Mouse (Mus musculus): Measurements from ENCODE around the gene Map3k14. TPM values are rescaled to one million over a fixed set of nuclear protein-coding genes. Genes with fewer than 3 reads are reported as not detected.

The Map3k14 gene
- total and polyA plus RNA-seq, 2 experiments from 2014 or later: 1.5 to 6.7 TPM

DNA sequence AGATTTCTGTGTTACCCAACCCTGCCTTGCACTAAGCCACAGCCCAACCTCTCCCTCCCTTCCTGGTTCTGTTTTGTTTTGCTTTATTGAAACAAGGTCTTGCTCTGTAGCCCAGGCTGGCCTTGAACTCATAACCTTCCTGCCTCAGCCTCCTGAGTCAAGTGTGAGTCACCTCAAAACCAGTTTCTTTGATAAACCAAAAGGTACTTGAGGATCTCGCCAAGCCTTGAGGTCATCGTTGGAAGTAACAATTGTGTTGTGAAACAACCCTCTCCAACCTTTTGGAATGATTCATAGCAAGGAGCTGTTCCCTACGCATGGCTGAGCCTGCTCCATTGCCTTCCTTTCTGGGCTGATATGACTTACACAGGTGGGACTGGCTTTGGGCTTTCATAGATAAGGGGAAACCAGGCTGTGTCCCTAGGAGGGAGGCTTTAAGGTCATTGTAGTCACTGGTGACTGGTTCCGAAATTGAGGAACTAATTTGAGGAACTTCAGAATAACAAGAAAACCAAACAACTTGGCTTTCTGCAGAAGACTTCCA lies 9.3 kb downstream of the Map3k14 start:
- ATAC-seq: no peak

DNA sequence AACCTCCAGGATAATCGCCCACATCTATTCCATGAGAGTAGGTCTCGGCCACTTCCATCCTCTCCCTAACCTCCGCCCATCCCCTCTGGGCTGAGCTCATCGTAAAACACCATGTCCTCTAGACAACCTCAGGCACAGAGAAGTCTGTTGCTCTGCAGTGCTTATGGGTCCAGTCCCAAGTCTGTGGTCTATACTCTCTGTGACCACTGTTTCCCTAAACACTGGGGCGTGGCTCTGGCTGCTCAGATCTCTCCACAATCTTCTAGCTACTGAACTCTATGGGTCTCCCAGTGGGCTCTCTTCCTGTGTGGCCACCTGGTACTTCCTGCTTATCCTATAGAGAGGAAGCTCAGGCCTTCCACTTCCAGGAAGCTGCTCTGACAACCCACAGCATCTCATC lies 13.7 kb downstream of the Map3k14 start:
- no peaks in the 10 kb centered on the region for H3K9me3 ChIP-seq (ENCODE audit: low read length)
- H3K4me1 ChIP-seq (ENCODE audit: insufficient read depth, low read length): peaks cover 3% of the 10 kb centered on the region
- TF ChIP-seq CTCF (IDR thresholded peaks at IDR 0.05; ENCODE audit: low read depth): no peak
- no peak overlapping the region for H3K9ac ChIP-seq (replicated peaks; ENCODE audit: low read length)
- H3K4me3 ChIP-seq (ENCODE audit: low read length): no peak overlapping the region
- WGBS: 89% methylated on average over 5 of the region's 5 CpGs
- no peak for DNase-seq (ENCODE audit: low spot score)
- no peaks in the 10 kb centered on the region for H3K36me3 ChIP-seq (ENCODE audit: insufficient read depth, low read length)
- H3K27ac ChIP-seq: no peak overlapping the region
- no peak for ATAC-seq
- H3K27me3 ChIP-seq (ENCODE audit: insufficient read depth, low read length): no peaks in the 10 kb centered on the region
- no peak overlapping the region for H3K4me2 ChIP-seq (ENCODE audit: low read depth, low read length)

More for the DNA sequence above, 9.3 kb downstream of the Map3k14 start:
- no peaks in the 10 kb centered on the region for H3K9me3 ChIP-seq (ENCODE audit: low read length)
- 95% methylated on average over 4 of the region's 4 CpGs for WGBS
- no peak overlapping the region for H3K4me3 ChIP-seq (ENCODE audit: low read length)
- no peaks in the 10 kb centered on the region for H3K36me3 ChIP-seq (ENCODE audit: insufficient read depth, low read length)
- no peak overlapping the region for H3K9ac ChIP-seq (replicated peaks; ENCODE audit: low read length)
- TF ChIP-seq CTCF (IDR thresholded peaks at IDR 0.05; ENCODE audit: low read depth): no peak
- no peak overlapping the region for H3K27ac ChIP-seq
- no peak for DNase-seq (ENCODE audit: low spot score)
- no peak overlapping the region for H3K4me2 ChIP-seq (ENCODE audit: low read depth, low read length)
- H3K4me1 ChIP-seq (ENCODE audit: insufficient read depth, low read length): peaks cover 12% of the 10 kb centered on the region
- H3K27me3 ChIP-seq (ENCODE audit: insufficient read depth, low read length): no peaks in the 10 kb centered on the region

DNA sequence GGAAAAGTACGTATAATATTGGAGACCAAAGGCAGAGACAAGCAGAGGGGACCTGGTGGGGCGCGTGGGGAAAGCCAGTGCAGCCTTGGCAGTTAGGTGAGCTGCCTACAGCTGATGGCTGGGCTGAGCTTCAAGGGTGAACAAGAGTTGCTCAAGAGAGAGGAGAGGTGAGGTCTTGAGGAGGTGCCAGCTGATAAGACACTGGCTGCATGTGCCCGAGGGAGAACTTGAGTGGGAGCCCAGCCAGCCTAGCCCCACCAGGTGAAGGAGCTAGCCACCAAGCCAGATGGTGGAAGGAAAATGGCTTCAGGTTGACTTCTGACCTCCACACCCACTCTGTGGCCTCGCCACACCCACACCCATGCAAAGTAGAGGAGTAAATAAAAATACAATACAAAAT lies 14.9 kb downstream of the Map3k14 start:
- peaks cover 16% of the 10 kb centered on the region for H3K4me1 ChIP-seq (ENCODE audit: insufficient read depth, low read length)
- TF ChIP-seq CTCF (IDR thresholded peaks at IDR 0.05; ENCODE audit: low read depth): no peak
- H3K9me3 ChIP-seq (ENCODE audit: low read length): no peaks in the 10 kb centered on the region
- no peak overlapping the region for H3K9ac ChIP-seq (replicated peaks; ENCODE audit: low read length)
- no peak for ATAC-seq
- no peak overlapping the region for H3K4me2 ChIP-seq (ENCODE audit: low read depth, low read length)
- H3K4me3 ChIP-seq (ENCODE audit: low read length): no peak overlapping the region
- no peaks in the 10 kb centered on the region for H3K27me3 ChIP-seq (ENCODE audit: insufficient read depth, low read length)
- H3K36me3 ChIP-seq (ENCODE audit: insufficient read depth, low read length): no peaks in the 10 kb centered on the region
- WGBS: 95% methylated on average over 5 of the region's 5 CpGs
- no peak overlapping the region for H3K27ac ChIP-seq
- no peak for DNase-seq (ENCODE audit: low spot score)

DNA sequence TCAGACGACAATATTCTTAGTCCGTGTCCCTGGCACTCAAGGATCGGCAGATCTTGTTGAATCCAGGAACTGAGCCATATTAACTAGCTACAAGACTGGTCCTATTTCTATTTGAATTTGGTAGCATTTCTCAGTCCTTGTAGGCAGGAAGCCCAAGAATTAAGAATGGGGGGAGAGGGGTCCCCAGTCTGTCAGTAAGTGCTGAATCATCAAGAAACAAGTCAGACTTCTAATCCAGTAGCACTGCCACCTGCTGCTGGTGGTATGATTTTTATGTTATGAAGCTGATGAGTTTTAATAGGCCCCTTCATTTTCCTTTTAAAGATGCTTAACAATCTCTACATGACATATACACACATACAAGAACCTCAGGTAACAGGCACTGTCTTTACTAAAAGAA lies 16.9 kb downstream of the Map3k14 start:
- ATAC-seq: no peak
- H3K27me3 ChIP-seq (ENCODE audit: insufficient read depth, low read length): no peaks in the 10 kb centered on the region
- no peak overlapping the region for H3K9ac ChIP-seq (replicated peaks; ENCODE audit: low read length)
- H3K36me3 ChIP-seq (ENCODE audit: insufficient read depth, low read length): no peaks in the 10 kb centered on the region
- no peak overlapping the region for H3K4me3 ChIP-seq (ENCODE audit: low read length)
- H3K4me1 ChIP-seq (ENCODE audit: insufficient read depth, low read length): peaks cover 32% of the 10 kb centered on the region
- no peak for TF ChIP-seq CTCF (IDR thresholded peaks at IDR 0.05; ENCODE audit: low read depth)
- no peak for DNase-seq (ENCODE audit: low spot score)
- H3K9me3 ChIP-seq (ENCODE audit: low read length): no peaks in the 10 kb centered on the region
- 89% methylated on average over 3 of the region's 3 CpGs for WGBS
- H3K27ac ChIP-seq: no peak overlapping the region
- no peak overlapping the region for H3K4me2 ChIP-seq (ENCODE audit: low read depth, low read length)

DNA sequence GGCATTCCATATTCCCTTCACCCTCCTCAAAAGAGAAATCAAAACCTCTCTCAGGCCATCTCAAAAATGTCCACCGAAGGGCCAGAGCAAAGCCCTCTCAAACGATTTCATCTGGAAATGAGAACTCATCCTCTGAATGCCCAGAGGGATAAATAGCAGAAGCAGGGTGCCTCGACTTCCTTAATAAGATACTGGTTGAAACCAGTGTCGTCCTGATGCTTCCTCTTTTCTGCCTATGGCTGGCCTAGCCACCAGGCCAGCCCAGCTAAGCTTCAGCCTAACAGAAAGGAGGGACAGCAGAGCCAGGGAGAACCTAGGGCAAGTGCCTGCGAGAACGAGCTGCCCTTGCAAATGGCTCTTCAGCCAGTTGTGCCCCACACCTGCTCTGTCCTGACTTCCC lies 17.8 kb downstream of the Map3k14 start:
- ATAC-seq (no peak), DNase-seq (ENCODE audit: low spot score) (no peak)
- WGBS: 65% methylated on average over 6 of the region's 6 CpGs
- Histone ChIP-seq H3K4me3 (ENCODE audit: low read length) (no peak overlapping the region), H3K4me2 (ENCODE audit: low read depth, low read length) (no peak overlapping the region), H3K36me3 (ENCODE audit: insufficient read depth, low read length) (no peaks in the 10 kb centered on the region), H3K27me3 (ENCODE audit: insufficient read depth, low read length) (no peaks in the 10 kb centered on the region), H3K9me3 (ENCODE audit: low read length) (no peaks in the 10 kb centered on the region), H3K27ac (no peak overlapping the region), H3K4me1 (ENCODE audit: insufficient read depth, low read length) (peaks cover 32% of the 10 kb centered on the region), H3K9ac (replicated peaks; ENCODE audit: low read length) (no peak overlapping the region)
- no peak for TF ChIP-seq CTCF (IDR thresholded peaks at IDR 0.05; ENCODE audit: low read depth)

DNA sequence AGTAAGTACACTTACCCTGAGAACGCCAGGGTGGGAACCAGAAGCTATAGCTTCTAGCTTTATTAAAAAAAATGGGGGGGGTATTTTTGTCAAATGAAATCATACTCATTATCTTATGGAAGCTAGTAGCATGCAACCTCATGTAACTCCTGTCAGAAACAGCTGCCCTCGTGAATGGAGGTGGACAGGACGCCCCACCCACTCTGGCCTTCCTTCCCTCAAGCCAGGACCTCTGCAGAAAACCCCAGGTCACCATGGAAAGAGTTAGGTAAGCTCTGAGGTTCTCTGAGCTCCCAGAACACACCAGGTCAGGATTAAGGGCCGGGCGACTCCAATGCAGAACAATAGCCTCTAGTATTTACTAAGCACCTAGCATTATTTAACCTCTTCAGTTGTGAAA lies 18.4 kb downstream of the Map3k14 start:
- no peak for ATAC-seq
- Histone ChIP-seq H3K4me2 (ENCODE audit: low read depth, low read length) (no peak overlapping the region), H3K27me3 (ENCODE audit: insufficient read depth, low read length) (no peaks in the 10 kb centered on the region), H3K36me3 (ENCODE audit: insufficient read depth, low read length) (no peaks in the 10 kb centered on the region), H3K9ac (replicated peaks; ENCODE audit: low read length) (no peak overlapping the region), H3K4me1 (ENCODE audit: insufficient read depth, low read length) (peaks cover 32% of the 10 kb centered on the region), H3K4me3 (ENCODE audit: low read length) (no peak overlapping the region), H3K27ac (no peak overlapping the region), H3K9me3 (ENCODE audit: low read length) (no peaks in the 10 kb centered on the region)
- TF ChIP-seq CTCF (IDR thresholded peaks at IDR 0.05; ENCODE audit: low read depth): no peak
- DNase-seq (ENCODE audit: low spot score): no peak
- 74% methylated on average over 5 of the region's 5 CpGs for WGBS

DNA sequence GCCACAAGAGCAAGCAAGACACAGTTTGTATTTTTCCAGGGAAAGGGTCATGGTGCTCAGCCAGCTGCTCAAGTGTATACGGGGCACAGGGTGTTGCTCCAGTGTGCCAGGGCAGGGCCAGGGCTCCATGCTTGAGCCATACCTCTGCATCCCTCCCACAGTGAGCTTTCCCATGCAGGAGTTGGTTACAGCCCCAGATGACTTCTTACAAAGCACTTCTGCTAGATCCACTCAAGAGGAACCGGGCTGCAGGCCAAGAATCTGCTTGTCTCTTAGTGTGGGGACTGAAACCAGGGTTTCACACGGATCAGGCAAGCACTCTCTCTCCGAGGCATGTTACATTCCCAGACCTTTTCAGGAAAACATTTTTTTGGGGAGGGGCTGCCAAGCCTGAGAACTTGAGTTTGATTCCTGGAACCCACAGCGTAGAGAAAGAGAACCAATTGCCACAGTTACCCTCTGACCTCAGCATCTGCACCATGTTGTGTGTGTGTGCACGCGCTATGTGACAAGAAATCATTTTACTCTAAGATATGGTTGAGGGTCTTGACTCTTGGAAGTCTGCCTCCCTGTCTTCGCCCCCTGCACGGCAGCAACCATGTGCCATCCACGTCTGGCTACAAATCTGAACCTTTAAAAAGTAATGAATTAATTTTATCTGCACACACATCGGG lies 19.6 kb downstream of the Map3k14 start:
- TF ChIP-seq CTCF (IDR thresholded peaks at IDR 0.05; ENCODE audit: low read depth): no peak
- H3K4me3 ChIP-seq (ENCODE audit: low read length): no peak overlapping the region
- no peaks in the 10 kb centered on the region for H3K27me3 ChIP-seq (ENCODE audit: insufficient read depth, low read length)
- peaks cover 32% of the 10 kb centered on the region for H3K4me1 ChIP-seq (ENCODE audit: insufficient read depth, low read length)
- no peaks in the 10 kb centered on the region for H3K36me3 ChIP-seq (ENCODE audit: insufficient read depth, low read length)
- H3K9me3 ChIP-seq (ENCODE audit: low read length): no peaks in the 10 kb centered on the region
- DNase-seq (ENCODE audit: low spot score) (peak; percentile 90), ATAC-seq (peak; percentile 73)
- WGBS: 39% methylated on average over 11 of the region's 11 CpGs
- H3K27ac ChIP-seq: peak overlapping the region; percentile 64; the same call in 1 of the 2 replicates
- H3K9ac ChIP-seq (replicated peaks; ENCODE audit: low read length): no peak overlapping the region
- H3K4me2 ChIP-seq (ENCODE audit: low read depth, low read length): no peak overlapping the region
